Comparison of ENCODE assay signal across 9 mouse cellular contexts in the genomic region with DNA sequence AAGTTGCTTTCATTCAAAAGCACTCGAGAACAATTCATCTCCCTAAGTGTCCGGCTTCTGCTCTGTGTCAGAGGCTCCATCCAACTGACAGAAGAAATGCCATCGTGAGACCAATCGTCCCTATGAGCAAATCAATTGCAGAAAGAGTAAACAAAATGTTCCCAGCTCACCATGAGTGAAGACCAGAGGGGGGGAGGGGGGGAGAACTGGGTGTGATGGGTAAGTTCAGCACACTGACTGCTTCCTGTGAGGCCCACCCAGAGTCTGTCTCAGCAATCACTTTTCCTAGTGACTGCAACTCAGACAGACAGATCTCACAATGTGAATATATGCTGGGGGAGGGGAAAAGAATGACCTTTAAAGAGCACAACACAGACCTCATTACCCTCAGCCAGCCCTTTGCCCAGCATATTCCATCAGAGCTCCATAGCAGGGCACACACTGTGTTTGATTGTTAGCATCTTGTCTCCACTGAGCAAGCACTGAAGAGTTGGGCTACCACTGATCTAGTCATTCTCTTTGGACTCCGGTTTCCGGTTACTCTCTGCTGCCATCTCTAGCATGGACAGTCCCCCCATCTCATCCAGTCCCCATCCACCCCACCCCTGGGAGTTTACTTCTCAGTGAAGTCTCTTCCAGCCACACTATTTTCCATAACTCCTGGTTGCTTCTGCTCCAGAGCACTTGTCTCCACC. TPM values are rescaled to one million over a fixed set of nuclear protein-coding genes. Genes with fewer than 3 reads are reported as not detected.
DNase-seq lines count a peak whose midpoint lies in the region; ATAC-seq and TF ChIP-seq lines count a peak whose summit lies in the region.
"Had no signal": no experiment of that assay in that cellular context is flagged by ENCODE, and none has a peak within 500 bp of the region (broad histone marks: within the 10 kb centered on the region; RNA-seq: fewer than 3 reads in every experiment).

No protein-coding gene starts in this region.

- H3K27ac ChIP-seq in lung, embryonic 16.5 days (ENCODE audit: low read length): no peak overlapping the region
- H3K27ac ChIP-seq in forebrain, embryonic 10.5 days: no peak overlapping the region
- H3K27ac ChIP-seq in limb, embryonic 10.5 days: no peak overlapping the region
- H3K27ac ChIP-seq in neural tube, embryonic 14.5 days (ENCODE audit: low read depth, low read length): peak overlapping the region; percentile 56
- no peak overlapping the region for H3K27ac ChIP-seq in thymus, adult 2 months (ENCODE audit: control insufficient read depth, insufficient read depth, low read length)

- ATAC-seq in lung, embryonic 16.5 days (ENCODE audit: low read depth): no peak
- no peak for ATAC-seq in neural tube, embryonic 14.5 days (ENCODE audit: low read depth)
- ATAC-seq in monocyte, adult 5-6 weeks (replicated peaks; ENCODE audit: insufficient number of reproducible peaks, low FRiP score, low TSS enrichment, poor library complexity, severe bottlenecking): no peak

- peaks cover 3% of the 10 kb centered on the region; the same call in 1 of the 2 replicates for H3K27me3 ChIP-seq in lung, embryonic 16.5 days (ENCODE audit: control insufficient read depth, insufficient read depth, low read depth, low read length)
- peaks cover 22% of the 10 kb centered on the region for H3K27me3 ChIP-seq in forebrain, embryonic 10.5 days (ENCODE audit: poor library complexity, severe bottlenecking)
- H3K27me3 ChIP-seq in limb, embryonic 10.5 days (ENCODE audit: low read depth, poor library complexity, severe bottlenecking): peaks cover 20% of the 10 kb centered on the region
- H3K27me3 ChIP-seq in neural tube, embryonic 14.5 days (ENCODE audit: control insufficient read depth, insufficient read depth, low read length): no peaks in the 10 kb centered on the region
- no peaks in the 10 kb centered on the region for H3K27me3 ChIP-seq in thymus, adult 2 months (ENCODE audit: control insufficient read depth, insufficient read depth, low read length)

- peaks cover 39% of the 10 kb centered on the region for H3K4me1 ChIP-seq in lung, embryonic 16.5 days (replicated peaks; ENCODE audit: control insufficient read depth, insufficient read depth, low read length)
- peaks cover 84% of the 10 kb centered on the region for H3K4me1 ChIP-seq in forebrain, embryonic 10.5 days
- H3K4me1 ChIP-seq in limb, embryonic 10.5 days: peaks cover 68% of the 10 kb centered on the region
- peaks cover 72% of the 10 kb centered on the region for H3K4me1 ChIP-seq in neural tube, embryonic 14.5 days (ENCODE audit: control insufficient read depth, insufficient read depth, low read length)
- peaks cover 20% of the 10 kb centered on the region for H3K4me1 ChIP-seq in thymus, adult 2 months (replicated peaks; ENCODE audit: control insufficient read depth, insufficient read depth, low read length)

- TF ChIP-seq POLR2A in thymus, adult 2 months (IDR thresholded peaks at IDR 0.05; ENCODE audit: control insufficient read depth, extremely low read depth, insufficient read depth, low read length, poor library complexity): no peak

- H3K4me3 ChIP-seq in lung, embryonic 16.5 days (ENCODE audit: low read length): peak overlapping the region; percentile 78
- H3K4me3 ChIP-seq in forebrain, embryonic 10.5 days: peak overlapping the region; percentile 95
- peak overlapping the region; percentile 94 for H3K4me3 ChIP-seq in limb, embryonic 10.5 days
- H3K4me3 ChIP-seq in neural tube, embryonic 14.5 days (ENCODE audit: low read depth, low read length): peak overlapping the region; percentile 63; the same call in 1 of the 2 replicates
- H3K4me3 ChIP-seq in thymus, adult 2 months (ENCODE audit: control insufficient read depth, insufficient read depth, low read length): no peak overlapping the region

- DNase-seq in lung, postnatal 14 days: no peak
- no peak for DNase-seq in forebrain, embryonic 10.5 days (ENCODE audit: extremely low spot score, low spot score)
- no peak for DNase-seq in limb, embryonic 10.5 days (ENCODE audit: low spot score)
- DNase-seq in cerebellum, postnatal 10 days: no peak
- DNase-seq in thymus, adult 2 months: no peak

- no peaks in the 10 kb centered on the region for H3K36me3 ChIP-seq in lung, embryonic 16.5 days (ENCODE audit: control insufficient read depth, insufficient read depth, low read length)
- H3K36me3 ChIP-seq in forebrain, embryonic 10.5 days (replicated peaks): no peaks in the 10 kb centered on the region
- H3K36me3 ChIP-seq in limb, embryonic 10.5 days: no peaks in the 10 kb centered on the region
- no peaks in the 10 kb centered on the region for H3K36me3 ChIP-seq in neural tube, embryonic 14.5 days (ENCODE audit: control insufficient read depth, insufficient read depth, low read length)
- no peaks in the 10 kb centered on the region for H3K36me3 ChIP-seq in thymus, adult 2 months (ENCODE audit: control insufficient read depth, insufficient read depth, low read length)

- 12% methylated on average over 6 of the region's 6 CpGs for WGBS in lung, embryonic 16.5 days
- WGBS in forebrain, embryonic 10.5 days: 56% methylated on average over 6 of the region's 6 CpGs
- 38% methylated on average over 6 of the region's 6 CpGs for WGBS in limb, embryonic 10.5 days
- WGBS in neural tube, embryonic 14.5 days: 15% methylated on average over 6 of the region's 6 CpGs
- 78% methylated on average over 6 of the region's 6 CpGs for WGBS in thymus, adult 2 months

- no peak for TF ChIP-seq CTCF in thymus, adult 2 months (IDR thresholded peaks at IDR 0.05; ENCODE audit: borderline replicate concordance, control insufficient read depth, extremely low read depth, insufficient read depth, low read length, poor library complexity)

- no peaks in the 10 kb centered on the region for H3K9me3 ChIP-seq in lung, embryonic 16.5 days (ENCODE audit: control insufficient read depth, low read length)
- no peaks in the 10 kb centered on the region for H3K9me3 ChIP-seq in forebrain, embryonic 10.5 days
- no peaks in the 10 kb centered on the region for H3K9me3 ChIP-seq in limb, embryonic 10.5 days (replicated peaks)
- H3K9me3 ChIP-seq in neural tube, embryonic 14.5 days (ENCODE audit: control insufficient read depth, low read length): no peaks in the 10 kb centered on the region

- peak overlapping the region; percentile 58 for H3K4me2 ChIP-seq in lung, embryonic 16.5 days (ENCODE audit: low read depth, low read length)
- H3K4me2 ChIP-seq in neural tube, embryonic 14.5 days (ENCODE audit: low read depth, low read length): peak overlapping the region; percentile 75

- peak overlapping the region; percentile 12 for H3K9ac ChIP-seq in lung, embryonic 16.5 days (ENCODE audit: low read length)
- H3K9ac ChIP-seq in neural tube, embryonic 14.5 days (replicated peaks; ENCODE audit: low read depth, low read length): no peak overlapping the region

RNA-seq across cellular contexts. Expression of a gene that starts 2.2 kb away (rescaled TPM):
- polyA plus RNA-seq in lung, embryonic 16.5 days (2015; fragmentation: Nextera tagmentation; extraction: Ambion mirVana): 165 and 178 TPM in 2 replicates
- 193 and 201 TPM in 2 replicates for polyA plus RNA-seq in forebrain, embryonic 10.5 days (2016; fragmentation: Nextera tagmentation; extraction: Ambion mirVana)
- 128 and 138 TPM in 2 replicates for polyA plus RNA-seq in limb, embryonic 10.5 days (2016; fragmentation: Nextera tagmentation; extraction: Ambion mirVana)
- 45.9 and 65.6 TPM in 2 replicates for polyA plus RNA-seq in neural tube, embryonic 14.5 days (2014; fragmentation: Nextera tagmentation; extraction: Ambion mirVana)
- 16.4 to 36.9 TPM (median 17.8 TPM) in 3 replicates for total RNA-seq in monocyte, adult 5-6 weeks (2017)
- 80.2 and 95.6 TPM in 2 replicates for polyA plus RNA-seq in thymus, adult 2 months (2012; rRNA removed)

RNA-seq across cellular contexts. Expression of a gene that starts 21.0 kb away (rescaled TPM):
- 1.6 and 1.7 TPM in 2 replicates for polyA plus RNA-seq in lung, embryonic 16.5 days (2015; fragmentation: Nextera tagmentation; extraction: Ambion mirVana)
- 2.2 and 2.4 TPM in 2 replicates for polyA plus RNA-seq in forebrain, embryonic 10.5 days (2016; fragmentation: Nextera tagmentation; extraction: Ambion mirVana)
- polyA plus RNA-seq in limb, embryonic 10.5 days (2016; fragmentation: Nextera tagmentation; extraction: Ambion mirVana): 1.1 TPM in 2 replicates
- 66.0 and 69.8 TPM in 2 replicates for polyA plus RNA-seq in neural tube, embryonic 14.5 days (2014; fragmentation: Nextera tagmentation; extraction: Ambion mirVana)
- not detected in 3 replicates for total RNA-seq in monocyte, adult 5-6 weeks (2017)
- polyA plus RNA-seq in thymus, adult 2 months (2012; rRNA removed): 0.13 and 0.19 TPM in 2 replicates

RNA-seq across cellular contexts. Expression of a gene that starts 48.0 kb away (rescaled TPM):
- polyA plus RNA-seq in lung, embryonic 16.5 days (2015; fragmentation: Nextera tagmentation; extraction: Ambion mirVana): not detected in 2 replicates
- not detected in 2 replicates for polyA plus RNA-seq in forebrain, embryonic 10.5 days (2016; fragmentation: Nextera tagmentation; extraction: Ambion mirVana)
- polyA plus RNA-seq in limb, embryonic 10.5 days (2016; fragmentation: Nextera tagmentation; extraction: Ambion mirVana): not detected in 2 replicates
- polyA plus RNA-seq in neural tube, embryonic 14.5 days (2014; fragmentation: Nextera tagmentation; extraction: Ambion mirVana): 1.4 and 1.6 TPM in 2 replicates
- not detected in 3 replicates for total RNA-seq in monocyte, adult 5-6 weeks (2017)
- polyA plus RNA-seq in thymus, adult 2 months (2012; rRNA removed): 0.24 and 0.40 TPM in 2 replicates
- total RNA-seq: layer of hippocampus, adult 18-20 months had no signal

RNA-seq across cellular contexts. Expression of a gene that starts 52.7 kb away (rescaled TPM):
- 31.1 and 34.5 TPM in 2 replicates for polyA plus RNA-seq in lung, embryonic 16.5 days (2015; fragmentation: Nextera tagmentation; extraction: Ambion mirVana)
- polyA plus RNA-seq in forebrain, embryonic 10.5 days (2016; fragmentation: Nextera tagmentation; extraction: Ambion mirVana): 91.5 TPM in 2 replicates
- 84.0 and 85.8 TPM in 2 replicates for polyA plus RNA-seq in limb, embryonic 10.5 days (2016; fragmentation: Nextera tagmentation; extraction: Ambion mirVana)
- polyA plus RNA-seq in neural tube, embryonic 14.5 days (2014; fragmentation: Nextera tagmentation; extraction: Ambion mirVana): 110 TPM in 2 replicates
- total RNA-seq in monocyte, adult 5-6 weeks (2017): 24.4 to 29.5 TPM (median 24.5 TPM) in 3 replicates
- 106 and 111 TPM in 2 replicates for polyA plus RNA-seq in thymus, adult 2 months (2012; rRNA removed)

RNA-seq across cellular contexts. Expression of a gene that starts 56.1 kb away (rescaled TPM):
- not detected in 2 replicates for polyA plus RNA-seq in lung, embryonic 16.5 days (2015; fragmentation: Nextera tagmentation; extraction: Ambion mirVana)
- polyA plus RNA-seq in forebrain, embryonic 10.5 days (2016; fragmentation: Nextera tagmentation; extraction: Ambion mirVana): not detected in 2 replicates
- polyA plus RNA-seq in limb, embryonic 10.5 days (2016; fragmentation: Nextera tagmentation; extraction: Ambion mirVana): not detected in 2 replicates
- polyA plus RNA-seq in neural tube, embryonic 14.5 days (2014; fragmentation: Nextera tagmentation; extraction: Ambion mirVana): not detected in 2 replicates
- total RNA-seq in monocyte, adult 5-6 weeks (2017): 11.3 TPM in 1 of 3 replicates, not detected in the others
- not detected in 2 replicates for polyA plus RNA-seq in thymus, adult 2 months (2012; rRNA removed)

Comparison
In these comparisons a context has a peak if more than half of its experiments do, and no peak if none do; other contexts are left out.
1. RNA of a gene that starts 21.0 kb away (polyA plus RNA-seq): 66.0 to 69.8 TPM in neural tube, embryonic 14.5 days; 2.2 to 2.4 TPM in forebrain, embryonic 10.5 days, 1.6 to 1.7 TPM in lung, embryonic 16.5 days, 1.1 TPM in limb, embryonic 10.5 days and 0.13 to 0.19 TPM in thymus, adult 2 months; every median in the first group is over 10 times any median in the second.